Mouse (Mus musculus): ENCODE results near the gene Sh2d6.

GRCm38 (mm10) chr6:72492892-72493291, 28.6 kb downstream of the Sh2d6 start:
- TF ChIP-seq POLR2A (IDR thresholded peaks at IDR 0.05; ENCODE audit: control insufficient read depth, extremely low read depth, insufficient read depth, low read length, poor library complexity) (no peak), CTCF (IDR thresholded peaks at IDR 0.05; ENCODE audit: borderline replicate concordance, control insufficient read depth, extremely low read depth, insufficient read depth, low read length, poor library complexity) (no peak)

Measured in thymus, adult 2 months (tissue).